Mouse (Mus musculus): ENCODE results near the gene Tbc1d23. TPM values are rescaled to one million over a fixed set of nuclear protein-coding genes. Genes with fewer than 3 reads are reported as not detected.
"Not testable (repeated sequence)": the region's sequence is repeated elsewhere in the genome, so short reads cannot be mapped to it uniquely, and the experiment has no call there.

Tbc1d23 gene
- polyA plus RNA-seq, 1 experiment: 8.2 TPM

DNA sequence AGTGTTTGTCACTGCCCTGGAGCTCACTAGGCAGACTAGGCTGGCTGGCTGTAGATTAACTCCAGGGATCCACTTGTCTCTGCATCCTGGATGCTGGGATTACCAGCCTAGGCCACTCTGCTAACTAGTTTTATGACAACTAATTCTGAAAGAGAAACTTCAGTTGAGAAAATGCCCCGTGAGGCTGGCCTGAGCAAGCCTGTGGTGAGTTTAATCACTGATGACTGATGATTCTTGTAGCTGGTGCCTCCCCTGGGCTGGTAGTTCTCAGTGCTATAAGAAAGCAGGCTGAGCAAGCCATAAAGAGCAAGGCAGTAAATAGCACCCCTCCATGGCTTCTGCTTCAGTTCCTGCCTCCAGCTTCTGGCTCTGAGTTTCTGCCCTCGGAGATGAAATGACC is 55.6 kb downstream of the Tbc1d23 start:
- 84% methylated on average over 2 of the region's 2 CpGs for WGBS
- H3K36me3 ChIP-seq (ENCODE audit: control insufficient read depth, insufficient read depth, low read length): peaks cover 10% of the 10 kb centered on the region
- DNase-seq (ENCODE audit: low read depth in 1 of 2, low spot score in 2 of 2): no peak
- no peak overlapping the region for H3K27ac ChIP-seq (ENCODE audit: insufficient read depth, low read length)
- H3K4me3 ChIP-seq (ENCODE audit: extremely low read depth, insufficient read depth, insufficient read length): no peak overlapping the region
- H3K4me1 ChIP-seq (ENCODE audit: control insufficient read depth, insufficient read depth, insufficient read length): no peaks in the 10 kb centered on the region
- no peaks in the 10 kb centered on the region for H3K27me3 ChIP-seq (ENCODE audit: control insufficient read depth, insufficient read depth, low read length)
- no peak for TF ChIP-seq CTCF (IDR thresholded peaks at IDR 0.05; ENCODE audit: extremely low read depth, insufficient read depth, insufficient read length, insufficient replicate concordance)
- TF ChIP-seq POLR2A (IDR thresholded peaks at IDR 0.05; ENCODE audit: low read depth, low read length): no peak

DNA sequence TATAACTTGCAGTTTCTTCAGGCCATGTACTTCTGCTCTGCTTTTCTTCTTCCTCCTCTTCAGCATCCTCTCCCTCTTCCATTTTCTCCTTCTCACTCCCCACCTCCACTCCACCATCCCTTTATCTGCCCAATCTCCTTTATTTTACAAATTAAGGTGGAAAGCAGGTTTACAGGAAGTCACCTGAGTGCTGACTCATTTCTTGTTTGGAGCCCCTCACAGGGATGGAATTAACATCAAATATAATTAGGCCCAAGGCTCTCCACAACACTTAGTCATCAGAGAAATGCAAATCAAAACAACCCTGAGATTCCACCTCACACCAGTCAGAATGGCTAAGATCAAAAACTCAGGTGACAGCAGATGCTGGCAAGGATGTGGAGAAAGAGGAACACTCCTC is 56.8 kb downstream of the Tbc1d23 start:
- not testable (repeated sequence) for H3K36me3 ChIP-seq (ENCODE audit: control insufficient read depth, insufficient read depth, low read length); H3K4me1 ChIP-seq (ENCODE audit: control insufficient read depth, insufficient read depth, insufficient read length); DNase-seq (ENCODE audit: low read depth in 1 of 2, low spot score in 2 of 2)

DNA sequence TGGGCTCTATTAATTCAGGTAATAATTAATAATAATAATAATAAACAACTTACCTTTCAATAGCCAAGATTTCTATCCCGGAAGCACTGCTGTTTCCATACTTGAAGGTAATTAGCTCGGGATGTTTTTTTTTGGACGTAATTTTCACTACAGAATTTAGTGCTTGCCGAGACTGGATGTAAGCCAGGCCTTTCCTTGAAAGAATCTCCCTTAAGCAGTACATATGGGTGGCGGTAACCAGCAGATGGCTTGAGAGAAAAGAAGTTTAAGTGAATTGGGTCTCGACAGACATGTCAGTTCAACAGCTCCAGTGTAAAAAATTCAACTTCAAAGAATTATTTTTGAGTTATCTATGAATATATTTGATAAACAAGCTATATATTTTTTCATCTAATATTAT is 59.7 kb downstream of the Tbc1d23 start:
- TF ChIP-seq CTCF (IDR thresholded peaks at IDR 0.05; ENCODE audit: extremely low read depth, insufficient read depth, insufficient read length, insufficient replicate concordance) (no peak), POLR2A (IDR thresholded peaks at IDR 0.05; ENCODE audit: low read depth, low read length) (no peak)
- no peak for DNase-seq (ENCODE audit: low read depth in 1 of 2, low spot score in 2 of 2)
- 92% methylated on average over 6 of the region's 6 CpGs for WGBS

More for the DNA sequence above, 56.8 kb downstream of the Tbc1d23 start:
- H3K27me3 ChIP-seq (ENCODE audit: control insufficient read depth, insufficient read depth, low read length); H3K4me3 ChIP-seq (ENCODE audit: extremely low read depth, insufficient read depth, insufficient read length); H3K27ac ChIP-seq (ENCODE audit: insufficient read depth, low read length): not testable (repeated sequence)

DNA sequence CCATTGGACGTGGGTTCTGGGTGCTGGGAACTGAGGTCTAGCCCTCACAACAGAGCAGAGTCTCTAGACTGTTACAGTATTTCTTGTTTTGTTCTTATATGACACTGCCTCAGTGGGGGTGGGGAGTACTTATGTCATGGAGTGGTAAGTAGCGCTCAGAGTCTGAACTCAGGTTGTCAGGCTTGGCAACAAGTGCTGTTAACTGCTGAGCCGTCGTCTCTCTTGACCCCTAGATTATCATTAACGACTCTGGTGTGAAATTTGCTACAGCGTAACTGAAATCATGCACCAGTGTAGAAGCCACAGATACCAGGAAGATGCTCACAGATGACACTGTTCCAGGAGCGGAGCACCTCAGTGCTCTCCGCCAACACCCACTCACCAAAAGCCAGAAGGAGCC is 60.1 kb downstream of the Tbc1d23 start:
- 96% methylated on average over 8 of the region's 8 CpGs for WGBS
- TF ChIP-seq POLR2A (IDR thresholded peaks at IDR 0.05; ENCODE audit: low read depth, low read length): no peak
- TF ChIP-seq CTCF (IDR thresholded peaks at IDR 0.05; ENCODE audit: extremely low read depth, insufficient read depth, insufficient read length, insufficient replicate concordance): no peak
- Histone ChIP-seq H3K4me1 (ENCODE audit: control insufficient read depth, insufficient read depth, insufficient read length) (no peaks in the 10 kb centered on the region; the same call in 1 of the 2 replicates), H3K4me3 (ENCODE audit: extremely low read depth, insufficient read depth, insufficient read length) (no peak overlapping the region), H3K36me3 (ENCODE audit: control insufficient read depth, insufficient read depth, low read length) (peaks cover 6% of the 10 kb centered on the region), H3K27me3 (ENCODE audit: control insufficient read depth, insufficient read depth, low read length) (no peaks in the 10 kb centered on the region), H3K27ac (ENCODE audit: insufficient read depth, low read length) (no peak overlapping the region)
- no peak for DNase-seq (ENCODE audit: low read depth in 1 of 2, low spot score in 2 of 2)

More for the DNA sequence above, 59.7 kb downstream of the Tbc1d23 start:
- Histone ChIP-seq H3K4me1 (ENCODE audit: control insufficient read depth, insufficient read depth, insufficient read length) (no peaks in the 10 kb centered on the region; the same call in 1 of the 2 replicates), H3K27ac (ENCODE audit: insufficient read depth, low read length) (no peak overlapping the region), H3K27me3 (ENCODE audit: control insufficient read depth, insufficient read depth, low read length) (no peaks in the 10 kb centered on the region), H3K4me3 (ENCODE audit: extremely low read depth, insufficient read depth, insufficient read length) (no peak overlapping the region), H3K36me3 (ENCODE audit: control insufficient read depth, insufficient read depth, low read length) (peaks cover 6% of the 10 kb centered on the region)

DNA sequence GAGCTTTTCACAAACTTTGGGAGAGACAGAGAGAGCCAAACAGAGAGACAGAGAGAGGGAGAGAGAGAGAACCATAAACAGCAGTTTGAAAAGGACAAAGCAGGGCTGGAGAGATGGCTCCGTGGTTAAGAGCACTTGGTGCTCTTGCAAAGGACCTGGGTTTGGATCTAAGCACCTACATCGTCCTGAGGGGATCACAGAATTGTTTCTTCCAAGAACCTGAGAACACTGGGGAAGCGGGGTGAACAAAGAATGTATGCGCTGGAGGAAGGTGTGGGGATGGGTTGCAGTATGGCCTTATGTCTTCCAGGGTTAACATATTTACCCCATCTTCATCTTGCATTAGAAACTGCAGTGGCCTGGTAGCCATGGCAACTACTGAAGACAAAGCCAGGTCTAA is 63.1 kb downstream of the Tbc1d23 start:
- peaks cover 5% of the 10 kb centered on the region for H3K36me3 ChIP-seq (ENCODE audit: control insufficient read depth, insufficient read depth, low read length)
- H3K4me1 ChIP-seq (ENCODE audit: control insufficient read depth, insufficient read depth, insufficient read length): no peaks in the 10 kb centered on the region; the same call in 1 of the 2 replicates
- no peak for DNase-seq (ENCODE audit: low read depth in 1 of 2, low spot score in 2 of 2)
- no peaks in the 10 kb centered on the region for H3K27me3 ChIP-seq (ENCODE audit: control insufficient read depth, insufficient read depth, low read length)
- 91% methylated on average over 4 of the region's 4 CpGs for WGBS
- no peak overlapping the region for H3K4me3 ChIP-seq (ENCODE audit: extremely low read depth, insufficient read depth, insufficient read length)
- no peak for TF ChIP-seq CTCF (IDR thresholded peaks at IDR 0.05; ENCODE audit: extremely low read depth, insufficient read depth, insufficient read length, insufficient replicate concordance)
- no peak overlapping the region for H3K27ac ChIP-seq (ENCODE audit: insufficient read depth, low read length)

DNA sequence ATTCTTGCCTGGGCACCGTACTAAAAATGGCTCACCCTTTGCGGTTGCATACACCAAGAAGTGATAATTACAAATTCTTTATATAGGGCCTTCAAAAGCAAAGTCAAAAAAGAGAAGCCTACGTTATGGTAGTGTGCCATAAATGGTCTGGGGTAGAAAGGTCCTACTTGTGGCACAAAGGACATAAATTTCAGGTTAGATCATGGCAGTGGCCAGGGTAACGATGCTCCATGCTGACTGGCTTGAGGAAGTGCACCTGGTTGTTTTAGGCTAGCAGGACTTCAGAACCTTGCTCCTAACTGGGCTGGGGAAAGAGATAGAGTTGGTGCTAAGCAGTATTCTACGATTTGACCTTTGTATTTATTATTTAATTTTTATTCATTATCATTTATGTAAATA is 63.8 kb downstream of the Tbc1d23 start:
- Histone ChIP-seq H3K4me3 (ENCODE audit: extremely low read depth, insufficient read depth, insufficient read length) (peak overlapping the region; percentile 84), H3K36me3 (ENCODE audit: control insufficient read depth, insufficient read depth, low read length) (peaks cover 4% of the 10 kb centered on the region), H3K4me1 (ENCODE audit: control insufficient read depth, insufficient read depth, insufficient read length) (no peaks in the 10 kb centered on the region; the same call in 1 of the 2 replicates), H3K27me3 (ENCODE audit: control insufficient read depth, insufficient read depth, low read length) (no peaks in the 10 kb centered on the region), H3K27ac (ENCODE audit: insufficient read depth, low read length) (no peak overlapping the region)
- no peak for TF ChIP-seq CTCF (IDR thresholded peaks at IDR 0.05; ENCODE audit: extremely low read depth, insufficient read depth, insufficient read length, insufficient replicate concordance)
- no peak for TF ChIP-seq POLR2A (IDR thresholded peaks at IDR 0.05; ENCODE audit: low read depth, low read length)
- 21% methylated on average over 5 of the region's 5 CpGs for WGBS
- DNase-seq (ENCODE audit: low read depth in 1 of 2, low spot score in 2 of 2): no peak

DNA sequence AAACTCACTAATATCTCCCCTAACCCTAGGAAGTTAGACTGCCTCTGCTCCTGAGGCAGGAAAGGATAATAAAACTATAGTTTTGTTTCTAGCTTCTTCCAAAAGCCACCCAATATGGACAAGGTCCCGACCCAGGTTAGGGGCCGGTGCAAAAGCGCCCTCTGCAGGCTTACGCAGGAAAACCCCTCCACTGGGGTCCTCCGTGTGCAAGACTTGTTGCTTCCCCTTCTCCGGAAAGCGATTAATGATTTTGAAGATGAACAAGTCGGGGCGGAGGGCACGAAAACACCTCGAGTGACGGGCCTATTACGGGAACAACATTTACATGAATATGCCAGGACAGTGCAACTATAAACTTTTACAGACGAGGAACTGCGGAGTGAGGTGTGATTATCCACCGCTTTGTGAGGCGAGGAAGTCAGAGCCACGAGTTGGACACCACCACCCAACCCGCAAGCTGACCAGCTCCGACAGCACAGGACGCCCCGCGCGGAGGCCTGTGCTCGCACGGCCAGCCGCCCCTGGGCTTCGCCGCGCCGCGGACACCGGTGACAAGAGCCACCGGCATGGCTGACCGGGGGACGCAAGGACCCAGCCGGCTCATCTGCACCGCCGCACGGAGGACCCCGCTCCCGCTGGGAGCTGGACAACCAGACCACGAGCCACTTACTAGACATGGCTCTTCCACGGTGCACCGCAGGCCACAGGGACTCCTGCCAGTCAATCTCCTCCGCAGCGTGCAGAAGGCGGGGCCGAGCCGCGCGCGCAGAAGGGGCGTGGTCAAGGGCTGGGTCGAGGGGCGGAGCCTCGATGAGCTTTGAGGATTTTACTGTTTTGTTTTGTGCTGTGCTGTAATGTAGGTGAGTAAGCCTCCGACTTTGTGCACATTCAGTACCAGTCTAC is 64.4 kb downstream of the Tbc1d23 start, which contains the start of gene Nit2:
Nit2 (minus strand) TSS at position 731 of the 903 bp plus-strand sequence.
- TF ChIP-seq CTCF (IDR thresholded peaks at IDR 0.05; ENCODE audit: extremely low read depth, insufficient read depth, insufficient read length, insufficient replicate concordance) (peak; percentile 67), POLR2A (IDR thresholded peaks at IDR 0.05; ENCODE audit: low read depth, low read length) (peak; percentile 42; the same call in 1 of the 2 replicates)
- under 1% methylated on average over 58 of the region's 58 CpGs for WGBS
- Histone ChIP-seq H3K27me3 (ENCODE audit: control insufficient read depth, insufficient read depth, low read length) (no peaks in the 10 kb centered on the region), H3K4me3 (ENCODE audit: extremely low read depth, insufficient read depth, insufficient read length) (peak within 1 kb of the TSS; percentile 84), H3K27ac (ENCODE audit: insufficient read depth, low read length) (peak within 1 kb of the TSS; percentile 70), H3K4me1 (ENCODE audit: control insufficient read depth, insufficient read depth, insufficient read length) (no peaks in the 10 kb centered on the region; the same call in 1 of the 2 replicates), H3K36me3 (ENCODE audit: control insufficient read depth, insufficient read depth, low read length) (peaks cover 2% of the 10 kb centered on the region)
- DNase-seq (ENCODE audit: low read depth in 1 of 2, low spot score in 2 of 2): peak; percentile 66 to 94

Measured in spleen, adult 2 months (tissue).